Mouse (Mus musculus): Measurements from ENCODE around the gene Zfp52. TPM values are rescaled to one million over a fixed set of nuclear protein-coding genes. Genes with fewer than 3 reads are reported as not detected.
A peak's percentile ranks its signal among the peaks of the same experiment; 100 is the strongest.

The Zfp52 gene
- polyA plus RNA-seq (2015; fragmentation: Nextera tagmentation; extraction: Ambion mirVana) = 0.92 and 1.5 TPM in 2 replicates

DNA sequence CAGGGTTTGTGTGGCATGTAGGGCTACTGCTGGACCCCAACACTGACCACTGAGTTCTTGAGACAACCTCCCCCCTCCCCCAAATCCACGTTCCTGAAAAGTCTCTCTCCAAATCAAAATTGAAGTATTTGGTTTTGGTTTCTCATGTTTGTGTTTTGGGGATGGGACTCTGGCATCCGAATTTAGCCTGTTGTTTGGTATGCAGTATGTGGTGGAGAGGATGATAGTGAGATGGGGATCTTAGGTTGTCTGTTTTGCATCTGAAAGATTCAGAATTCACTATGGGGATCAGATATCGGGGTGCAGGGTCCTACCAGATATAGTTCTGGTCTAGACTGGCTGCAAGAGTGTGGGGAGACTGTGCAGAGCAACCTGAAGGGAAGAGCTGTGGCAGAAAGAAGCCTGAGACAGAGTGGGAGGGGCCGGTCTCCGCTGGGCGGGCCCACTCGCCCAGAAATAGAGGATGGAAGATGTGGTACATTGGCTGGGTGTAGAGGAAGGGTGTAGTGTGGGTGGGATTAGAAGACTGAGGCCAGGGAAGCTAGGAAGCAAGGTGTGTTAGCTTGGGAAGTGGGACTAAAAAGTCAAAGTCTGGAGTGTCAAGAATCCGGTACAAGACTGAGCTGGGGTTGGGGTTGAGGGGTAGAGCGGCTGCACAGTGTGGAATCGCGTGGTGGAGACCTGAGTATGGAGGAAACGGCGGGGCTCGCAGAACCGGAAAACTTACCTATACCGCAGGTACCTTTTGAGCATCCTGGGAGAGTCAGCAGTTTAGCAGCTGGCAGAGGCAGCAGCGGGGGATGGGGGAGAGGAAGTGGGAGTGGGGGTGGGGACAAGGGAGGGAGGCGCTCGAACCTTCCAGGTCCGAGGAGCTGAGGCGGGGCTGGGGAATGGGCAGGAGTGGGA lies at the start of gene Zfp52:
Zfp52 (plus strand) TSS at position 444 of the 906 bp plus-strand sequence.
- peak within 1 kb of the TSS; percentile 66 for H3K4me3 ChIP-seq (replicated peaks)
- H3K9me3 ChIP-seq (replicated peaks) = no peaks in the 10 kb centered on the region
- DNase-seq (peak; percentile 60), ATAC-seq (ENCODE audit: low read depth) (peak; percentile 80)
- H3K4me2 ChIP-seq = peak within 1 kb of the TSS; percentile 84
- peak within 1 kb of the TSS; percentile 69 for H3K9ac ChIP-seq
- peaks cover 39% of the 10 kb centered on the region for H3K4me1 ChIP-seq (replicated peaks)
- no peaks in the 10 kb centered on the region for H3K36me3 ChIP-seq
- H3K27ac ChIP-seq = peak within 1 kb of the TSS; percentile 59; the same call in 1 of the 2 replicates
- no peaks in the 10 kb centered on the region for H3K27me3 ChIP-seq
- WGBS (ENCODE audit: insufficient replicate concordance) = 2% methylated on average over 21 of the region's 21 CpGs

DNA sequence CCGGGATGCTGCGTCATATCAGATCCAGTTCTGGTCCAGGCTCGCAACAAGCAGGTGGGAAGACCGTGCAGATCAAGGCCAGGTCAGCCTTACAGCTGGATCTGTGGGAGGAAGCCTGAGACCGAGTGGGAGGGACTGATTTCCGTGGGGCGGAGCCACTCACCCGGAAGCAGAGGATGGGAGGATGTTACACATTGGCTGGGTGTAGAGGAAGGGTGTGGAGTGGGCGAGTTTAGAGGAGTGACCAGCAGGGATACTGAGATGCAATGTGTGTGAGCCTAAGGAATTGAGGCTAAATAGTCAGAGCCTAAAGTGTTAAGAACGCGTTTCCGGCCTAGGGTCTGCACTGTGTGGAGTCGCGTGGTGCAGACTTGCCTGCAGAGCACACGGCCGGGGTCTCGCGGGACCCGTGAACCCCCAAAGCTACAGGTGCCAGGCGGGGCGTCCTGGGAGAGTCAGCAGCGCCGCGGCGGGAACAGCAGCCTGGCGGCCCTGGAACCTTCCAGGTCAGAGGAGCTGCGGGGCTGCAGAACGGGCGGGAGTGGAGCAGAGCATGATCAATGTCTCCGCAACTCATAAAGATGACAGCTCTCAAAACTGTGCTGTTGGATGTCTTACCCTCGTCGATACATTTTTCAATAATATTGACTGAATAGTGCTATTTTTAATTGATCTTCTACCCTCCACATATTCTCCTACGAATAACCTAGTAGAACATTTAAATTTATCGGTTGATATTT lies 46.4 kb upstream of the Zfp52 start, which contains the start of gene Zfp53:
Zfp53 (plus strand) TSS at position 239 of the 740 bp plus-strand sequence.
- peak within 1 kb of the TSS; percentile 77 for H3K4me3 ChIP-seq (replicated peaks)
- DNase-seq = peak; percentile 85
- H3K27ac ChIP-seq = peak within 1 kb of the TSS; percentile 83
- H3K4me2 ChIP-seq = peak within 1 kb of the TSS; percentile 84
- peak within 1 kb of the TSS; percentile 77 for H3K9ac ChIP-seq
- H3K27me3 ChIP-seq = no peaks in the 10 kb centered on the region
- peaks cover 15% of the 10 kb centered on the region for H3K4me1 ChIP-seq (replicated peaks)
- under 1% methylated on average over 34 of the region's 34 CpGs for WGBS (ENCODE audit: insufficient replicate concordance)
- peak; percentile 100 for ATAC-seq (ENCODE audit: low read depth)
- H3K9me3 ChIP-seq (replicated peaks) = no peaks in the 10 kb centered on the region
- H3K36me3 ChIP-seq = no peaks in the 10 kb centered on the region

DNA sequence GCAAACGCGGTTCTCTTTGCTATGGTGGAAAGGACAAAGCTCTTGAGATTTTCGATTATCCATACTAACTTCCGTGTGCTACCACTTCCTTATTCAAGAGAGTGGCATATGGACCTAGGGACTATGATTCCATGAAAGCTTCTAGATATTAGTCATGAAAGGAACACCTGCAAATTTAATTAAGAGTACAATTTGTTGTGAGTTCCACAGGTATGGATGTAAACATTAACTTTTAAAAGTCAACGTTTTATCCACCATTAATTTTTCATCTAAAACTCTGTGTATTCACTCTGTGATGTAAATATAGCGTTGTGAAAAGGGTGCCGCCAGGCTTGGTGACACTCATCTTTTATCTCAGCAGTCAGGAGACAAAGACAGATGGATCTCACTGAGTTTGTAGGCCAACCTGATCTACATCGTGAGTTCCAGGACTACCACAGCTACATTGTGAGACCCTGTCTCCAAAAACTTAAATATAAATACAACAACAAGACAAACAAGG lies 45.8 kb upstream of the Zfp52 start:
- Histone ChIP-seq H3K9me3 (replicated peaks) (no peaks in the 10 kb centered on the region), H3K4me2 (peak overlapping the region; percentile 84), H3K4me3 (replicated peaks) (peak overlapping the region; percentile 77), H3K36me3 (no peaks in the 10 kb centered on the region), H3K27ac (peak overlapping the region; percentile 83), H3K27me3 (no peaks in the 10 kb centered on the region), H3K9ac (peak overlapping the region; percentile 77), H3K4me1 (replicated peaks) (peaks cover 15% of the 10 kb centered on the region)
- DNase-seq (no peak), ATAC-seq (ENCODE audit: low read depth) (no peak)
- WGBS (ENCODE audit: insufficient replicate concordance) = 3% methylated on average over 8 of the region's 8 CpGs

DNA sequence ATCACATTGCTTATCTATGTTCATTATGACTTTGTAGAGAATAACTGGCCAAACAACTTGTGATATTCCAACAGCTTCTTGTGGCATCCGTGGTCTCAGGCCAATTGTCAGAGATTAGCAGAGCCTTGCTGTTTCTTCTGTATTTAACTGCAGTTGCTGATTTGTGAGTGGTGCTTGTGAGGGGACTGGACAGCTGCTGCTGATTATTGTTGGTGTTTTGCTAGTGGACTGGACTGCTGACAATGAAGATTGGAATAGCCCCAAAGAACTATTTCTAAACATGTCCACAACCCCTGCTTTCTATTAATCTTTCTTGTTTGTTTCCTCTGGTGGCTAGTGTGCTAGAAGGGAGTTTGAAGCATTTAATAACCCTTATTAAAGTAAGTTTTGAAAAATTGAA lies 34.0 kb upstream of the Zfp52 start:
- ATAC-seq (ENCODE audit: low read depth) = no peak
- H3K4me3 ChIP-seq (replicated peaks) = no peak overlapping the region
- H3K36me3 ChIP-seq = peaks cover 15% of the 10 kb centered on the region
- no peak overlapping the region for H3K4me2 ChIP-seq
- no peak overlapping the region for H3K9ac ChIP-seq
- H3K4me1 ChIP-seq (replicated peaks) = no peaks in the 10 kb centered on the region
- no peaks in the 10 kb centered on the region for H3K9me3 ChIP-seq (replicated peaks)
- 37% methylated on average over 1 of the region's 1 CpGs for WGBS (ENCODE audit: insufficient replicate concordance)
- DNase-seq = no peak
- no peak overlapping the region for H3K27ac ChIP-seq
- H3K27me3 ChIP-seq = no peaks in the 10 kb centered on the region

DNA sequence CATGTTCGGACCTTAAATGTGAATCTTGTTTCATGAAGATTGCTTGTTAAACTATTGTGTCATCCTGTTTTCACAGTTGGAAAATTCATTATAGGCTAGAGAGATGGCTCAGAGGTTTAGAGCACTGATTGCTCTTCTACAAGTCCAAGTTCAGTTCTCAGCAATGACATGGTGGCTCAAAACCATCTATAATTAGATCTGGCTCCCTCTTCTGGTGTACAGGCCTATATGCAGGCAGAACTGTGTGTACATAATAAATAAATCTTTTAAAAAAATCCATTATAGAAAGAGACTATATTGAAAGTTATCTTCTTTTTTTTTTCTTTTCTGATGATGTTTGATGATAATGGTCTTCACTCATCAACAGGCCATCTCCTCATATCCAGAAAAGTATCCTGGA lies 30.8 kb upstream of the Zfp52 start:
- H3K4me3 ChIP-seq (replicated peaks) = no peak overlapping the region
- no peak overlapping the region for H3K9ac ChIP-seq
- no peaks in the 10 kb centered on the region for H3K4me1 ChIP-seq (replicated peaks)
- WGBS (ENCODE audit: insufficient replicate concordance) = 73% methylated on average over 1 of the region's 1 CpGs
- H3K36me3 ChIP-seq = peaks cover 17% of the 10 kb centered on the region
- no peaks in the 10 kb centered on the region for H3K9me3 ChIP-seq (replicated peaks)
- no peak overlapping the region for H3K4me2 ChIP-seq
- no peaks in the 10 kb centered on the region for H3K27me3 ChIP-seq
- ATAC-seq (ENCODE audit: low read depth) (no peak), DNase-seq (no peak)
- H3K27ac ChIP-seq = no peak overlapping the region

DNA sequence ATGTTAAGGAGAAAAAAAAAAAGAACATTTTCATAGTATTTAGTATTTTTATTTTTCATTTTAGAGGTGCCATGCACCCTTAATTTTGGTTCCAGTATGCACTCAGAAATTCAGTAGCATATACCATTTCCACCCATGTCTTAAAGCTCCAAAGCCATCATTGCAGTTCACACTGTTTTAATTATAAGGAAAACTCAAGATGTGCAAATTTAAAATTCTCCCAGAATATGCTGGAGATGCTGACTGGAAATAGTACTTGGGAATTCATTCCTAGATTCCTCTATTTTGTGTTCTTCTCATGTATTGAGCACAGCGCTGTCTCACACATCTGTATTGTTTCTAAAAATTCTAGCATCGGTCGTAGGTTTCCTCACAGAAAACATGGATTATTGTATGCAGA lies 29.1 kb upstream of the Zfp52 start:
- ATAC-seq (ENCODE audit: low read depth) = no peak
- H3K27ac ChIP-seq = no peak overlapping the region
- no peaks in the 10 kb centered on the region for H3K27me3 ChIP-seq
- no peaks in the 10 kb centered on the region for H3K9me3 ChIP-seq (replicated peaks)
- H3K4me3 ChIP-seq (replicated peaks) = no peak overlapping the region
- WGBS (ENCODE audit: insufficient replicate concordance) = 87% methylated on average over 3 of the region's 3 CpGs
- no peaks in the 10 kb centered on the region for H3K4me1 ChIP-seq (replicated peaks)
- H3K9ac ChIP-seq = no peak overlapping the region
- H3K4me2 ChIP-seq = no peak overlapping the region
- H3K36me3 ChIP-seq = peaks cover 17% of the 10 kb centered on the region
- no peak for DNase-seq

DNA sequence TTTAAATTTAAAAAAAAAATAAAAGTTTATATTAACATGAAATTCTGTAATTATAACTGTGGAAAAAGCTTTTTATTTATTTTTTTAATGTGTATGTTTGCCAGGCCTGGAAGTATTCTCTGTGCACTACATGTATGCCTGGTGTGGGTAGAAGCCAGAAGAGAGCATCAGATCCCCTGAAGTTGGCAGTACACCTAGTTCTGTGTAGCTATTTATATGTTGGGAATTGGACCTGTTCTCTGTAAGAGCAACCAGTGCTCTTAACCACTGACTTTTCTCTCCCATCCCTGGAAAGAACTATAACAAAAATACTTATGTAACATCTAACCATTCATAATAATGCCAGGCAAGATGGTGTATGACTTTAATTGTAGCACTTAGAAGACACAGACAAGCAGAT lies 25.6 kb upstream of the Zfp52 start:
- Histone ChIP-seq H3K27ac (no peak overlapping the region), H3K27me3 (no peaks in the 10 kb centered on the region)
- ATAC-seq (ENCODE audit: low read depth) = no peak

DNA sequence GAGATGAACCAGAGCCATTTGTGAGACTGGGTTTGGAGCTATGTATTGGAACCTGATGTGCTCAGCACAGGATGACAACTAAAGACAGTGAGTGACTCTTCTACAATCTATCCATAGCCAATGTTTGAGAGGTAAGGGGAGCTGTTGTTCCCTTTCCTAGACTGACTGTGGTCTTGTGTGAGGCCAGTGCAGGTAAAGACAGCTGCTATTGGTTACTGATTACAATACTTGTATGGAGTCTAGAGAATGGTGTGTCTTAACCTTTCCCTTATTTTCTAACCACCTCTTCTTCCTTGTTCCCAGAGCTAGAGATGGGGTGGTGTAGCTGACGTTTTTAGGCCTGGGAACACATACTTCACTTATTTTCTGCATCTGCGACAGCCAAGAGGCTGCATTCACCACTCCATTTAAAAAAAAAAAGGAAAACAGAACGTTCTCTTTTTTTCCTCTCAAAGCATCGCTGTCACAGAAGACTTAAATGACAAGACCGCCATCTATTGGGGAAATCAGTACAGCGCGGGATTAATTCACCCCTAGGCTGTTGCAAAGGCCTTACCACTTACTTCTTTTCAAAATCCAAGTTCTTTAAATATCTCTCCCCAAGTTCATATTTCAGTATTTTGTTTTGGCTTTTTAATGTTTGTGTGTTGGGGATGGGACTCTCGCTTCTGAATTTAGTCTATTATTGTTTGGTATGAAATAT lies 19.8 kb upstream of the Zfp52 start:
- ATAC-seq (ENCODE audit: low read depth) = no peak
- peak; percentile 58 for DNase-seq
- Histone ChIP-seq H3K4me1 (replicated peaks) (peaks cover 12% of the 10 kb centered on the region), H3K9me3 (replicated peaks) (no peaks in the 10 kb centered on the region), H3K36me3 (peaks cover 5% of the 10 kb centered on the region; the same call in 1 of the 2 replicates), H3K9ac (no peak overlapping the region; the same call in 1 of the 2 replicates), H3K27me3 (no peaks in the 10 kb centered on the region), H3K27ac (peak overlapping the region; percentile 76; the same call in 1 of the 2 replicates), H3K4me3 (replicated peaks) (peak overlapping the region; percentile 66; the same call in 1 of the 2 replicates), H3K4me2 (peak overlapping the region; percentile 80)
- 2% methylated on average over 8 of the region's 8 CpGs for WGBS (ENCODE audit: insufficient replicate concordance)

More for the DNA sequence above, 25.6 kb upstream of the Zfp52 start:
- H3K9ac ChIP-seq = no peak overlapping the region
- DNase-seq = no peak
- no peak overlapping the region for H3K4me3 ChIP-seq (replicated peaks)
- H3K4me1 ChIP-seq (replicated peaks) = no peaks in the 10 kb centered on the region
- no peak overlapping the region for H3K4me2 ChIP-seq
- H3K9me3 ChIP-seq (replicated peaks) = no peaks in the 10 kb centered on the region
- peaks cover 22% of the 10 kb centered on the region for H3K36me3 ChIP-seq

DNA sequence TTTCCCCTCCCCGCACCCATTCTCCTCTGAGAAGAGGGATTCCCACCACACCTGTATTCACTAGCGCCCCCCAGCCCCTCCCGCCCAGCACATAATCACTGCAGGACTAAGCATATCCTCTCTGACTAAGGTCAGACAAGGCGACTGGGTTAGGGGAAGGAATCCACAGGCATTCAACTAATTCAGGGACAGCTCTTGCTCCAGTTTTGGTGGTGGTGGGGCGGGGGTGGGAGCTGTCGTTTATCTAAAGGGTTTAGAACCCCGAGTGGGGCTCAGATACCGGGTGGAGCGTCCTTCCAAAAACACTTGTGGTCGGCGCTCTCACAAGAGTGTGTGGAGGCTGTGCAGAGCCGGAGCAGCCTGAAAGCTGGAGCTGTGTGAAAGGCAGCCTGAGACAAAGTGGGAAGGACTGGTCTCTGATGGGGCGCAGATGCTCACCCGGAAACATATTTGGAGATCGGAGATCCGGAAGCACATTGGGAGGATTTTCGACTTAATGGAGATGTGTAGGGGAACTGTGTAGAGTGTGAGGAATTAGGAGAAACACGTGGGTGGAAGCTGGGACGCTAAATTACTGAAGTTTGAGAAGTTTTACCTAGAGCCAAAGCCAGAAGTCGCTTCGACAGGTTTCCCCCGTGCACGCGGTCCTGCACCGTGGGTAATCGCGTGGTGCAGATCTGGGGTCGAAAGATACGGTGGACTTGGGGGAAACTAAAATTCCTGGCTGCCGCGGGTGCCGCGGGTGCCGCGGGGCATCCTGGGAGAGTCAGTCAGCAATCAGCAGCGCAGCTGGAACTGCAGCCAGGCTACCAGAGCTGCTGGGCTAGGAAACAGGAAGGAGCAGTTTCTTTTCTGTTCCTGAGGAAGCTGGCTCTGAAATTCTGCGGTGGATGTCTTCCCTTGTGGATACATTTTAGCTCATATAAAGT lies 18.9 kb upstream of the Zfp52 start:
- H3K4me1 ChIP-seq (replicated peaks) = peaks cover 12% of the 10 kb centered on the region
- DNase-seq (peak; percentile 67), ATAC-seq (ENCODE audit: low read depth) (peak; percentile 89)
- H3K4me2 ChIP-seq = peak overlapping the region; percentile 80
- peak overlapping the region; percentile 76 for H3K27ac ChIP-seq
- H3K36me3 ChIP-seq = peaks cover 5% of the 10 kb centered on the region; the same call in 1 of the 2 replicates
- H3K9ac ChIP-seq = peak overlapping the region; percentile 72
- no peaks in the 10 kb centered on the region for H3K27me3 ChIP-seq
- WGBS (ENCODE audit: insufficient replicate concordance) = under 1% methylated on average over 37 of the region's 37 CpGs
- no peaks in the 10 kb centered on the region for H3K9me3 ChIP-seq (replicated peaks)
- H3K4me3 ChIP-seq (replicated peaks) = peak overlapping the region; percentile 66

DNA sequence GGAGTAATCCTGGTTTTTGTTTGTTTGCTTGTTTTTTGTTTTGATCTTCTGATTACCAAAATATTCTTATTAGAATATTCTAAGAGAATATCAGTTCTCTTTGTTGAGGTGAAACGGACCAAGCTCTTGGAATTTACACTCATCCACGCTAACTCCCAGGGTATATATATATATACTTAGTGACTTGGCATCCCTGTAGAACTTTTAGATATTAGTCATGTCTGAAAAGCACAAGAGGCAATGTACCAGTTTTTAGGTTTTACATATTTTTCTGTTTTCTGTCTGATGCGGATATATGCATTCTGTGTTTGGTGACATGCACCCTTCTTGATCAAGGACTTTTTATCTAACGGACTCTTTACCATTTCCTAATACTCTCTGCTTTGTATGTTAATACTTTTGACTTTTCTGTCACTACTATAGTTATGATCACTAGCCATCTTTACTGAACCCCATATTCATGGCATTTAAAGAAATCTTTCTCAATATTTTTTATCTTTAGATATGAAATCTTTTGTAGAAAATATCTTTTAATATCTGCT lies 18.1 kb upstream of the Zfp52 start:
- Histone ChIP-seq H3K4me1 (replicated peaks) (peaks cover 12% of the 10 kb centered on the region), H3K27ac (peak overlapping the region; percentile 76; the same call in 1 of the 2 replicates), H3K27me3 (no peaks in the 10 kb centered on the region), H3K4me2 (peak overlapping the region; percentile 80), H3K36me3 (peaks cover 1% of the 10 kb centered on the region; the same call in 1 of the 2 replicates), H3K4me3 (replicated peaks) (peak overlapping the region; percentile 66), H3K9ac (peak overlapping the region; percentile 72), H3K9me3 (replicated peaks) (no peaks in the 10 kb centered on the region)
- ATAC-seq (ENCODE audit: low read depth) (no peak), DNase-seq (no peak)
- 27% methylated on average over 4 of the region's 4 CpGs for WGBS (ENCODE audit: insufficient replicate concordance)

Data from liver, embryonic 13.5 days (tissue).